Mouse (Mus musculus) erythroblast, embryonic 14.5 days (primary cell): ENCODE data around the gene Tex46.

Experiments
- GATA1 ChIP-seq: IDR thresholded peaks from 2 replicates; pipeline ENCODE4 v1.6.1; 2012; ENCODE audit warnings: low read length, inconsistent platforms, mixed read lengths
- TAL1 ChIP-seq: IDR thresholded peaks from 3 replicates; pipeline ENCODE4 v1.6.1; 2012; ENCODE audit warnings: low read length, inconsistent platforms, mixed read lengths

DNA sequence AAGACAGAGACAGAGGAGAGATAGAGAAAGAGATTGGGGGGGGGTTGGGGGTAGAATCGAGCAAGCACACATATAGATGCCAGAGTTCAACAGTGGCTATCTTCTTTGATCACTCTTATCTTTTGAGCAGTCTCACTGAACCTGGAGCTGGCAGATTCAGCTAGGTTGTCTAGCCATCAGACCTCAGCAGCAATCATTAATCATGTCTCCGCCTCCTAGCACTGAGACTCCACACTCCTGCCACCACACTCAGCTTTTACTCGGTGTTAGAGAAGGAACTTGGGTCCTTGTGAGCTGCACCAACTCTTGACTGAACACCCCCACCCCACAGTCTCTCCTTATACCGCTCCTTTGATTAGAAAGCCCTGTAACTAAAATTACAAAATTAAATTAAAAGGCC is 18.1 kb upstream of the Tex46 start:
- TF ChIP-seq TAL1 (no peak), GATA1 (no peak)
